11 mouse cellular contexts compared by ENCODE assay signal in the genomic region with DNA sequence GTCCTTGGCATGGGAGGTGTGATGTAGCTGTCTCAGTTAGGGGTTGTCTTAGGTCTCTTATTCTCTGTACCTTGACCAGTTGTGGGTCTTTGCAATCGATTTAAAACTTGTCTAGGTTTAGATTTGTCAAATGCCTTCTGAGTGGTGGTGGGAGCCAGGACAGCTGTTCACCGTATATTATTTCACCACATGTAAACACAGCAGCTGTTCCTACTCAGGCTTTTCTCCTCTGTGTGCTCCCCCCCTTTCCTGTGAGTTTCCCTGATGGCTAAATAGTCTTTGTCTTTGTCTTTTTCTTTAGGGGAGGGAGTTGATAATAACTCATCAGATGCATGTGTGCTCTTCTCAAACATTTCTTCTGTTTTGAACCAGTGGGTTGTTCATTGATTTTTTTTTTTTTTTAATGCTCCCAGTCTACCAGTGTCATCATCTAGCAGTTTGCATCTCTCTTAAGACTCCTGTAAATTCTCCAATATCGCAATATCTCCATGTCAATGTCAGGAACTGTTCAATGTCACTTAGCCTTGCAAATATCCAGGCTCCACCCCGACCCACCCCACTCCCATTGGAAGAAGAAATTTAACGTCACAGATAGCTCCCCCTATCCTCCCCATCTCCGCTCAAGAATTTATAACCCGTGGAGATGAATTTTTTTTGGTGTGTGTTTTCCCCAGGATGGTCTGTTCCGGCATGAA. TPM values are rescaled to one million over a fixed set of nuclear protein-coding genes. Genes with fewer than 3 reads are reported as not detected.
DNase-seq lines count a peak whose midpoint lies in the region; ATAC-seq and TF ChIP-seq lines count a peak whose summit lies in the region.
"Had no signal": no experiment of that assay in that cellular context is flagged by ENCODE, and none has a peak within 500 bp of the region (broad histone marks: within the 10 kb centered on the region; RNA-seq: fewer than 3 reads in every experiment).

No protein-coding gene starts in this region.

- WGBS in cerebellum, adult 2 months = 49% methylated on average over 8 of the region's 8 CpGs
- 71% methylated on average over 8 of the region's 8 CpGs for WGBS in limb, embryonic 11.5 days
- WGBS in limb, embryonic 10.5 days = 75% methylated on average over 8 of the region's 8 CpGs
- WGBS in hindbrain, embryonic 15.5 days = 61% methylated on average over 8 of the region's 8 CpGs
- WGBS in neural tube, embryonic 15.5 days = 55% methylated on average over 8 of the region's 8 CpGs

- no peak for TF ChIP-seq POLR2A in cerebellum, adult 2 months (IDR thresholded peaks at IDR 0.05; ENCODE audit: borderline replicate concordance, insufficient read depth, low read length)

- peak overlapping the region; percentile 58; the same call in 1 of the 2 replicates for H3K27ac ChIP-seq in cerebellum, adult 2 months (ENCODE audit: insufficient read depth, low read length)
- H3K27ac ChIP-seq in limb, embryonic 11.5 days (replicated peaks; ENCODE audit: low read depth, low read length) = no peak overlapping the region
- no peak overlapping the region for H3K27ac ChIP-seq in limb, embryonic 10.5 days
- H3K27ac ChIP-seq in hindbrain, embryonic 15.5 days (replicated peaks) = no peak overlapping the region; the same call in 1 of the 2 replicates
- no peak overlapping the region for H3K27ac ChIP-seq in neural tube, embryonic 15.5 days (replicated peaks)

- ATAC-seq in limb, embryonic 11.5 days (ENCODE audit: insufficient number of reproducible peaks, low FRiP score, low TSS enrichment, low read depth) = no peak
- no peak for ATAC-seq in hindbrain, embryonic 15.5 days (ENCODE audit: low FRiP score, low read depth)
- ATAC-seq in neural tube, embryonic 15.5 days (ENCODE audit: low FRiP score) = no peak
- ATAC-seq: liver, postnatal 0 days had no signal

- no peak for TF ChIP-seq CTCF in cerebellum, adult 2 months (IDR thresholded peaks at IDR 0.05; ENCODE audit: borderline replicate concordance, insufficient read depth, low read depth, low read length)

- no peak overlapping the region for H3K4me2 ChIP-seq in limb, embryonic 11.5 days (ENCODE audit: low read depth, severe bottlenecking)
- H3K4me2 ChIP-seq in hindbrain, embryonic 15.5 days = peak overlapping the region; percentile 34
- peak overlapping the region; percentile 41 for H3K4me2 ChIP-seq in neural tube, embryonic 15.5 days

- H3K4me1 ChIP-seq in cerebellum, adult 2 months (ENCODE audit: control insufficient read depth, insufficient read depth, low read length) = peaks cover 11% of the 10 kb centered on the region
- 0 out of 2 replicates have a peak, but pooled peaks cover 4% of the 10 kb centered on the region for H3K4me1 ChIP-seq in limb, embryonic 11.5 days (ENCODE audit: control insufficient read depth, insufficient read depth, low read length)
- peaks cover 17% of the 10 kb centered on the region for H3K4me1 ChIP-seq in limb, embryonic 10.5 days
- no peaks in the 10 kb centered on the region for H3K4me1 ChIP-seq in hindbrain, embryonic 15.5 days (replicated peaks)
- 0 out of 2 replicates have a peak, but pooled peaks cover 3% of the 10 kb centered on the region for H3K4me1 ChIP-seq in neural tube, embryonic 15.5 days

- no peak for DNase-seq in cerebellum, adult 2 months
- DNase-seq in cerebellum, adult 8-10 months = no peak
- peak; percentile 32 for DNase-seq in limb, embryonic 11.5 days (ENCODE audit: low spot score)
- DNase-seq in limb, embryonic 10.5 days (ENCODE audit: low spot score) = no peak
- no peak for DNase-seq in c-Kit-positive CD71-positive TER-119-positive erythroid progenitor cells, embryonic 14.5 days (ENCODE audit: low spot score)
- DNase-seq in urinary bladder, postnatal 4 days (ENCODE audit: low spot score in 2 of 2) = no peak
- DNase-seq: heart, postnatal 10 days; kidney, postnatal 36 days; liver, postnatal 0 days had no signal

- H3K9me3 ChIP-seq in limb, embryonic 11.5 days (ENCODE audit: control insufficient read depth, low read length) = no peaks in the 10 kb centered on the region
- H3K9me3 ChIP-seq in limb, embryonic 10.5 days (replicated peaks) = no peaks in the 10 kb centered on the region
- no peaks in the 10 kb centered on the region for H3K9me3 ChIP-seq in hindbrain, embryonic 15.5 days
- no peaks in the 10 kb centered on the region for H3K9me3 ChIP-seq in neural tube, embryonic 15.5 days (replicated peaks)

- H3K4me3 ChIP-seq in cerebellum, adult 2 months (replicated peaks; ENCODE audit: insufficient read depth, low read depth, low read length) = peak overlapping the region; percentile 38
- no peak overlapping the region for H3K4me3 ChIP-seq in limb, embryonic 11.5 days (ENCODE audit: low read depth, low read length)
- no peak overlapping the region for H3K4me3 ChIP-seq in limb, embryonic 10.5 days
- no peak overlapping the region; the same call in 1 of the 2 replicates for H3K4me3 ChIP-seq in hindbrain, embryonic 15.5 days
- no peak overlapping the region for H3K4me3 ChIP-seq in neural tube, embryonic 15.5 days (replicated peaks)

- no peaks in the 10 kb centered on the region for H3K27me3 ChIP-seq in cerebellum, adult 2 months (ENCODE audit: control insufficient read depth, insufficient read depth, low read length)
- no peaks in the 10 kb centered on the region for H3K27me3 ChIP-seq in limb, embryonic 11.5 days (ENCODE audit: control insufficient read depth, insufficient read depth, low read length)
- H3K27me3 ChIP-seq in limb, embryonic 10.5 days (ENCODE audit: low read depth, poor library complexity, severe bottlenecking) = no peaks in the 10 kb centered on the region
- no peaks in the 10 kb centered on the region for H3K27me3 ChIP-seq in hindbrain, embryonic 15.5 days
- no peaks in the 10 kb centered on the region for H3K27me3 ChIP-seq in neural tube, embryonic 15.5 days (replicated peaks)

- no peak overlapping the region for H3K9ac ChIP-seq in limb, embryonic 11.5 days (ENCODE audit: low read length)
- no peak overlapping the region for H3K9ac ChIP-seq in hindbrain, embryonic 15.5 days
- H3K9ac ChIP-seq in neural tube, embryonic 15.5 days (replicated peaks) = no peak overlapping the region
- H3K9ac ChIP-seq: liver, postnatal 0 days had no signal

- H3K36me3 ChIP-seq in limb, embryonic 11.5 days (ENCODE audit: control insufficient read depth, insufficient read depth, low read length) = no peaks in the 10 kb centered on the region
- no peaks in the 10 kb centered on the region for H3K36me3 ChIP-seq in limb, embryonic 10.5 days
- H3K36me3 ChIP-seq in hindbrain, embryonic 15.5 days = no peaks in the 10 kb centered on the region
- no peaks in the 10 kb centered on the region for H3K36me3 ChIP-seq in neural tube, embryonic 15.5 days

RNA-seq across cellular contexts. Expression of a gene that starts 18.7 kb away (rescaled TPM):
- polyA plus RNA-seq in cerebellum, adult 2 months (2012; rRNA removed) = 29.7 and 30.0 TPM in 2 replicates
- 0.33 and 0.48 TPM in 2 replicates for polyA plus RNA-seq in limb, embryonic 11.5 days (2014; fragmentation: Nextera tagmentation; extraction: Ambion mirVana)
- polyA plus RNA-seq in limb, embryonic 10.5 days (2016; fragmentation: Nextera tagmentation; extraction: Ambion mirVana) = 0.38 TPM in 2 replicates
- 19.6 and 21.8 TPM in 2 replicates for polyA plus RNA-seq in hindbrain, embryonic 15.5 days (2015; fragmentation: Nextera tagmentation; extraction: Ambion mirVana)
- 15.5 and 18.5 TPM in 2 replicates for polyA plus RNA-seq in neural tube, embryonic 15.5 days (2015; fragmentation: Nextera tagmentation; extraction: Ambion mirVana)
- polyA plus RNA-seq: liver, postnatal 0 days had no signal

Comparison
In these comparisons a context has a peak if more than half of its experiments do, and no peak if none do; other contexts are left out.
1. RNA of a gene that starts 18.7 kb away (polyA plus RNA-seq): 29.7 to 30.0 TPM in cerebellum, adult 2 months, 19.6 to 21.8 TPM in hindbrain, embryonic 15.5 days and 15.5 to 18.5 TPM in neural tube, embryonic 15.5 days; 0.38 TPM in limb, embryonic 10.5 days and 0.33 to 0.48 TPM in limb, embryonic 11.5 days; every median in the first group is over 10 times any median in the second.